Mouse (Mus musculus) CD4-positive, CD25-positive, alpha-beta regulatory T cell, adult 4 months (primary cell): Measurements from ENCODE around the gene Fbxl12. TPM values are rescaled to one million over a fixed set of nuclear protein-coding genes. Genes with fewer than 3 reads are reported as not detected.
"Not testable (repeated sequence)": the region's sequence is repeated elsewhere in the genome, so short reads cannot be mapped to it uniquely, and the experiment has no call there.

Experiments used
- ATAC-seq: one replicate; pipeline ENCODE4 v1.8.0; 2017
- polyA plus RNA-seq, 2 experiments: library from polyadenylated mRNA; unstranded; fragments of 100-300 nt; shearing (Covaris generic); gene quantifications; one replicate each; pipeline ENCODE4 v1.2.1; 2017

The Fbxl12 gene
- polyA plus RNA-seq, result 10 to 100 TPM; 54.4 to 79.2 TPM

DNA sequence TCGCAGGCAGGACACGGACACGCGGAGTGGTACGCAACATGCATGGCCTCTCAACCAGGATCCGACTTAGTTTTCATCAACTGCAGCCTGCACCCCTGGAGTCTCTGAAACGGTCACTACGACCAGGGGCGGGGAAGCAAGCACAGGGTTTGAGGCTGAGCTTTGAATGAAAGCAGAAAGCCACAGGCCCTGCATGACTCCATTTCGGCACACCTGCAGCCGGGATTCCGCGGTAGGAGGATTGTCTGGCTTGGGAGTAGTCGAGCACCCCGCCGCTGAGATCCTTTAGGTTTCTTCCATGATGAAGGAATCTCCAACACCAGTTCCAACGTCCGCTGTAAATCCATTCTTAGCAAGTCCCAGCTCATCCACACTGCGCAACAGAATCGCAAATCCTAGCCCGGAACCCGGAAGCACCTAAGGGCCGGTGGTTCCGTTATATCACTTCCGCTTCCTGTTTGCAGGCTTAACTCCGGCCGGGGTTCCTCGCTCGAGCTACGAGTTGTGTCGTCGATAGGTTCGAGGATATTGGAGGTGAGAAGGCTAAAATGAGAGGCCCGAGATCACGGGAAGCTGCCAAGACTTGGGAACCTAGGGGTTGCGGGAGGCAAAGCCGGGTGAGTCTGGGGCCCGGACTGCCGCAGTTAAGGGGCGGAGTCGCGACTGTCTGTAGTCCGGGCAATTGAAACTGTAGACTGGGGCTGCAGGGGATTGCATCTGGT lies at the start of gene Fbxl12:
Gene Fbxl12 (minus strand): TSS at position 408 of the 722 bp plus-strand sequence.
- peak; percentile 74 for ATAC-seq

DNA sequence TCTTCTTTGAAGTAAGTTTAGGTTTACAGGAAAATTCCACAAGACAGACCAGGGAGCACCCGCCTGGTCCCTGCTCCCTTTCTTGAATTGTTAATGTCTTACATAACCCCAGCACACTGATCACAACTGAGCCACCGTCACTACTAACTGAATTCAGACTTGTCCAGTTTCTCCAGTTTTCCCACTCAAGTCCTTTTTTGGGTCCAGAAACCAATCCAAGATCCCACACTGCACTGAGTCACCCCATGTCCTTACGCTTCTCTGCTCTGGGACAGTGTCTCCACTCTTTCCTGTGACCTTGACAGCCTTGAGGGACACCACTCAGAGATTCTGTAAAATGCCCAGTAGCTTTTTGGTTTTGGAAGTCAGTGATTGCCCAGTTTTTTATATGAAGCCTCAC lies 48.3 kb upstream of the Fbxl12 start:
- no peak for ATAC-seq

DNA sequence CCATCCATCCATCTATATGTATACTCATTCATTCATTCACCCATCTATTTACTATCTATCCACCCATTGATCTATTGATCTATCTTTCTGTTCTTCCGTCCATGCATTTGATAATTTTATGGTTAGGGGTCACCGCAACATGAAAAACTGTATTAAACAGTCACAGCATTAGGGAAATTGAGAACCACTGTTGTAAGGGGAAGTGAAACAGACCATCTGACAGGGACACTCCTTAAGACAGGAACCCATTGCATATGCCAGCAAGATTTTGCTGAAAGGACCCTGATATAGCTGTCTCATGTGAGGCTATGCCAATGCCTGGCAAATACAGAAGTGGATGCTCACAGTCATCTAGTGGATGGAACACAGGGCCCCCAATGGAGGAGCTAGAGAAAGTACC lies 45.9 kb upstream of the Fbxl12 start:
- ATAC-seq, result not testable (repeated sequence)

DNA sequence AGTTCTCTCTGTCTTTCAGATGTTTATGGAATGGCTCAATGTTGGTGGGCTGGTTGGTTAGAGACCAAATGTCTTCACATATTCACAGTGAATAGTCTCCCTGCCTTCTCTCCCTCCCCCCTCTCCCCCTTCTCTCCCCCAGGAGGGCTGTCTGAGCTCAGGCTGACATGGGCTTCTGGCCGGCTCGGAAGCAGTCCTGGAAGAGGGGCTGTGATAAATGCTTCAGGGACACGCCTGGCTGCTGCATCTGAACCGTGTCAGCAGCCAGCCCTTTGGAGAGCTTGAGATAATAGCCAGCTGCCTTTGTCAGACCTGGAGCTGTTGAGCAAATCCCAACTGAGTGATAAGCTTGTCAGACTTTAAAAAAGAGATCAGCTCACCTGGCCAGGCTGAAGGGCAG lies 45.3 kb upstream of the Fbxl12 start:
- no peak for ATAC-seq

DNA sequence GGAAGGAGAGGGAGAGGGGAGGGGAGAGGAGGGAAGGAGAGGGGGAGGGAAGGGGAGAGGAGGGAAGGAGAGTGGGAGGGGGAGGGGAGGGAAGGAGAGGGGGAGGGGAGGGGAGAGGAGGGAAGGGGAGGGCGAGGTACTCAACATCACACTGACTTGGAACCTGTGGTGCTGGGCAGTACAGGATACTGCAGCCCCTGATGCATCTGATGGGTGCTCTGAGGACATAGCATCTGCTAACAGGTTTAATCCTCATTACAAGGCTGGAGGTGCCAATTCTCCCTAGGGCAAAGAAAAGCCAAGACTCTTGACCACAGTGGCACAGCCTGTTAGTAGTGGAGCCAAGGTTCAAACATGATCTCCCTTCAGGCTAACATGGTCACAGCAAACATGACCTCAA lies 44.8 kb upstream of the Fbxl12 start:
- no peak for ATAC-seq

DNA sequence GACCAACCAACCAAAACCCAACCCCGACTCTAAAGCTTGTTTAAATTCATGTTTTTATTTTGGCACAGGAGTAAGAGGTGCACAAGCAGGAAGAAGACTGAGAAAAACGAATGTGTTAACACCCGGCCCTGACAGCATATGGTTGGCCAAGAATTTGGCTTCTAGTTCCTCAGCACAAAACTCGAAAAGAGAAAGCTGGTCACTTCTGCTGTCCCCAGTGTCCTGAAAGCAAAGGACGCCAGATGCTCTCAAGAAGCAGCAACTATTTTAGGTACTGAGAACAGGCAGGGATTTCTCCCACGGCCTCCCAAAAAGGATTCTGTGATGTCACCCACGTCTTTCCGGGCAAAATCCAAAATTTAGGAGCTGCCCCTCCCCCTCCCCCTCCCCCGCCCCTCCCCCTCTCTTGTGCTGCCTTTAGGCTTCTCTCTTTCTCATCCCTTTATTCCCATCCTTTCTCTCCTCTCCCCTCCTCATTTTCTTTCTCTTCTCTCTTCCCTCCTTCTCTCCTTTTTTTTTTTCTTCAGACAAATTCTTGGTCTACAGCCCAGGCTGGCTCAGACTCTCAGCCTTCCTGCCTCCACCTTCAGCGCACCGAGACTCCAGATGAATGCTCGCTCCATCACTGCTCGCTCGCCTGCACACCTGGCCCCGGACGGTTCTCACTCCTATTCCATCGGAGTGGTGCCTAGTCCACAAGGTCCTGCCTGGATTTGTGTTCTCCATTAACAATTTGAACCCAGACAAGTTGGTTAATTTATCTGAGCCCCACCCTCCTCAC lies 40.7 kb upstream of the Fbxl12 start:
- no peak for ATAC-seq

DNA sequence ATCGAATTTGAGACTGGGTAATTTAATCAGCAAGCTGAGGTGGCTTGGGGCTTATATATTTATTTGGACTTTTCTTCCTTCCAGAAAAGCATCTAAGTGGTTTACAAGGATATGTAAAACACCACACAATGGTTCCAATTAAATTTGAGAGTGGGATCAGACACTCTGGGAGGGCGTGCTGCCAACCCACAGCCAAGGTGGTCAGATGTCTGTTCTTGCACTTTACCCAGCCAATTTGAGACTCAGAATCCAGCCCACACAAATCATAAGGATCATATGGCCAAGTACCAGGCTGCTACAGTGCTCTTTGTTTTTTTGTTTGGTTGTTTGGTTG lies 37.8 kb upstream of the Fbxl12 start:
- ATAC-seq, result no peak

DNA sequence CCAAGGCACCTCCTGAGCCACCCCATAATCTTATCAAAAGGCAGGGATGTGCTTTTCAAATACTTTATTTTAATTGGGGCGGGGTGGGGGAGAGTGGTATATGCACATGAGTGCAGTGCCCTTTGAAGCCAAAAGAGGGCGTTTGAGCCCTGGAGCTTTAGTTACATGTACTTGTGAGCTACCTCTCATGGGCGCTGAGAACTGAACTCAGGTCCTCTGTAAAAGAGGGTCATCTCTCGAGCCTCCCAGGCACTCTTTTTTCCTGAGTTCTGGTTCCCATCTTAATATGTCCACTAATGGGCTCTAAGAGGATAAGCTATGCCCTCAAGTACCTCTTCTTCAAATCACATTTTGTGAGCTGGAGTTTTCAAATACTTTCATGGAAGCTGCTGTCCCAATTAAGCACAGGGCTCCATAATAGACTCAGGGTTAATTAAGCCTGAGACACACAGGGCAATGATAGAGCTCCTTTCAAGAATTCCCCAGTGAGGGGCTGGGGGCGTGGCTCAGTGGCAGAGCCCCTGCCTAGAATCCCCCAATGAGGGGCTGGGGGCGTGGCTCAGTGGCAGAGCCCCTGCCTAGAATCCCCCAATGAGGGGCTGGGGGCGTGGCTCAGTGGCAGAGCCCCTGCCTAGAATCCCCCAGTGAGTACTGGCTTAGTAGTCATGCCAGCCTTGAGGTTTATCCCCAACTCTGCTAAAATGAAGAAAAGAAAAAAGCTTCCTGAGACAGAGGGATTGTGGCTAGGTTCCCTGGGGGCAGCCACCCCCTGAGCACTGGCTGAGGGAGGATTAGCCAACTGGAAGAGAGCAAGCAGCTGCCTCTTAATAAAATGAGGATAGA lies 37.2 kb upstream of the Fbxl12 start:
- no peak for ATAC-seq

DNA sequence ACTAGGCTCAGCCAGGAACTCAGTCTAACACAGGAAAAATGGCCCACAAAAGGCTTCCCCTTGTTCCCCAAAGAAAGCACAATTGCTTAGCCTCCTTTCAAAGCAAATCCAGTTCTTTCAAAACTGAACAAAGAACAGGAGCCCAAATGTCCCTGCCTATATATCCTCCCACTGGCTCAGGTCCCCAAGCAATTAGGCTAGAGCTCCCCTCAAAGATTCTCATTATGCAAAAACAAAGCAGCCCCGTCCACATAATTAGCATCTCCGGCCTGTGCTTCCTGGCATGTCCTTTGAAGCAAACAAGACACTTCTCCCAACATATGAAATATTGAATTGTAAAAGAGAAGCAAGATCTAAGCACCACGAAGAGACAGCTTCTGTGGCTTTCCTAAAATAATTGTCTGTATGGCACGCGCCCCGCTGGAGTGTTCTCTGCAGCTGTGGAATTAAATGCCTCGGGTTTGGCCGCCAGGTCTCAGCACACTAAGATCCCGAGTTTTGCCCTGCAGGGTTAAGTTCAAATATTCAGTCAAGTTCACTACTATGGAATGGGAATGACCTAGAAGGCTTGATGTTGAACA lies 35.9 kb upstream of the Fbxl12 start:
- ATAC-seq, result no peak

DNA sequence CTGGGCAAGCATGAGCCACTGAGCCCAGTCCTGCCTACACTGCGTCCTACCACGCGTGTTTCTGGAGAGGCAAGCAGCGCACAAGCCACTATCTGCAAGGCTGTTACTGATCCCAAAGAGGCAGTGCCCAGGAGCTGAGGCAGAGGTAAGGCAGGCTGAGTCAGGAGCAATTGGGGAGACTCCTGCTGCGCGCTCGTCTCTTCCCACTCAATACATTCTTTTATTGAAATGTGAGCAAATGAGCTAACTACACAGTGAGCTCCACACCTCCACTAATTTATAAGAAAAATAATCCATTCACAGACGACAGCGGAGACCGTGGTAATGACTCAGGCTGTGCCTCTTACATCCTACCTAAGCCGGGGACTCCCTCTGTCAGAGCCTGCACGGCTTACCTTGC lies 33.3 kb upstream of the Fbxl12 start:
- no peak for ATAC-seq

DNA sequence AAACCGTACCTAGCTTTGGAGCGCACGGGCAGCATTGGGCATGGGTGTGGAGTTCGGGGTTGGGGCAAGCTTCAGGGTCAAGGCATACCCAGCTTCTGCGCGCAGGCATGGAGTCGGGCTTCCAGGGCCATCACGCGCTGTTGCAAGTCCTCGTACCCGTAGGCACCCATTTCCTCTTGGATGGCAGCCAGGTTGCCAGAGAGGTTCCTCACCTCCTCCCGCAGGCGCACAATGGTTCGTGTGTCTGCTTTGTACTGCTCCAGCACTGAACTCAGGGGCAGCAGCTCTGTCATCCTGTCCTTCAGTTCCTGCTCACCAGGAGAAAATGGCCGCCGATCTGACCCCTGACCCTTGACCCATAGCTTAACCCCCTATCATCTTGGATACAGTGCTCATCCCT lies 27.5 kb upstream of the Fbxl12 start:
- ATAC-seq, result no peak

DNA sequence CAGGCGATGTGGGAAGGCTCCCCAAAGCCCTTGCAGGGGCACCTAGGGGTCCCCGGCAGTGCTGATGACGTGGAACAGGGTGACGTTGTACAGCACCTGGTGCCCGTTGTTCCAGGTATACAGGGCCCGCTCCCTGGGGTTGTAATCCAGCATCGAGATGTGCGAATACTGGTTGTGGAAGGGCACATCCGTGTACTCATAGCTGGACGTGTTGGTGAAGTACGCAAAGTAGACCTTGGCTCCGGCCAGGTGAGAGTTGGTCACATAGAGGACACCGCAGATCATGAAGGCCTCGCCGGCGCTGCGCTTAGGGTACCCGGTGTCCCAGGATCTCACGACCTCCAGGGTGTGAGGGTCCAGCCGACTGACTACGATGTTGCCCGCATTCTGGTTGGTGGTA lies 23.5 kb upstream of the Fbxl12 start:
- ATAC-seq, result no peak

DNA sequence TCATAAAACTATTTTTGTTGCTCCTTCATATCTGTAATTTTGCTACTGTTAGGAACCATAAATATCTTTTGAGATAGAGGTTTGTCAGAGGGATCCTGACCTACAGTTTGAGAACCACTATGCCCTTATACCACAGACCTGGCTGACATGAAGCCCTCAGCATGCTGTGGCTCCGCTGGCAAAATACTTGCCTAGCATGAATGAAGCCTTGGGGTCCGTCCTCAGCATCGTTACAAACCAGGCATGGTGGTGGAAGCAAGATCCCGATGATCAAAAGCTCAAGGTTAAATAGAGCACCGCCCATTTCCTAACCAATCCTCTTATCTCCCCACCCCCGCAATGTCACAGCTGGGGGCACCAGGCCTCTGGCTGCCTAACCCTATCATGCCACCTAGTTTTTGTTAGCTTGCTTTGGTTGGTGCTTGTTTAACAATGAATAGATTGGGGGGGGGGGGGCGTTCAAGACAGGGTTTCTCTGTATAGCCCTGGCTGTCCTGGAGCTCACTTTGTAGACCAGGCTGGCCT lies 22.0 kb upstream of the Fbxl12 start:
- ATAC-seq, result no peak

DNA sequence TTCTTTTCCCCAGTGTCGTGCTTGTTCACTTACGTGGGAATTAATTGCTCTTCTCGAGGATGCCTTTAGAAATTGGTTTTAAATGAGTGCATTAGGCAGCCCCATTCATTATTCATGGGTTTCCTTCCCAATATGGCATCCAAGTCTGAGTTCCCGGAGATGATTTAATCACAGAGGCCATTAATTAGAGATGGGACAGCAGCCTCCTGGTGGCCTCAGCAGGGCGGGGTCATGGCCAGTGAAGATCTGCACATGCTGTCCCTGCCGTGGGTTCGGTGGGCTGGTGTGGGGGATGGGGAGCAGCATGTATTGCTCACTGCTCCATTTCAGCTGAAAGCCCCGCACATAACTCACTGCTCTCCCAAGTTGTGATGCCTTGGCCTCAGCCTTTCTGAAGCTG lies 21.4 kb upstream of the Fbxl12 start:
- no peak for ATAC-seq

DNA sequence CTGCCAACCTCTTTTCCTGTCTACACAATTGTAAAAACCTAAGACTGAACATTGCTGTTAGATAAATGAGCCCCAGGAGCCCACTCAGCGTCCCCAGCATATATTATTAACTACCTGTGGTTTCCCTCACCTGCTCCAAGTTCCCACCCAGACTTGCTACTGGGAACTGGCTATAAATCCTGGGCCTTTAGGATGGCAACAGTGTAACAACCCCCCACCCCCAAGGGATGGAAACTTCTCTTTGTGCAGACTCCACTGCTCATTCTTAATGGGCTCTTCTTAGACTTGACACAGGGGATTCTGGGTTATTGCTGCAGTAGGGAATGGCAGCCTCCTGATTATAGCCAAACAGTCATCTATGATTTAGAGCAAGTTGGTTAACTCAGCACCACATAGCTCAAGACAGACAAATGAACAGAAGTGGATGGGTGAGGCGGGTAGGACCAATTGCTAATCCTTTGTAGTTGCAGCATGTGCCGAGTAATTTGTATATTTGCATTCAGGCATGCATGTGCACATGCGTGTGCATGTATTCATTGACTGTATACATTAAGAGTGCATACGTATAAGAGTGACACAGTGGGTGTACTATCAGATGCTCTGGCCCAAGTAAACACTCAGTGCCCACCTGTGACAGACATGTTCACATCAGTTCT lies 20.5 kb upstream of the Fbxl12 start:
- ATAC-seq, result no peak

DNA sequence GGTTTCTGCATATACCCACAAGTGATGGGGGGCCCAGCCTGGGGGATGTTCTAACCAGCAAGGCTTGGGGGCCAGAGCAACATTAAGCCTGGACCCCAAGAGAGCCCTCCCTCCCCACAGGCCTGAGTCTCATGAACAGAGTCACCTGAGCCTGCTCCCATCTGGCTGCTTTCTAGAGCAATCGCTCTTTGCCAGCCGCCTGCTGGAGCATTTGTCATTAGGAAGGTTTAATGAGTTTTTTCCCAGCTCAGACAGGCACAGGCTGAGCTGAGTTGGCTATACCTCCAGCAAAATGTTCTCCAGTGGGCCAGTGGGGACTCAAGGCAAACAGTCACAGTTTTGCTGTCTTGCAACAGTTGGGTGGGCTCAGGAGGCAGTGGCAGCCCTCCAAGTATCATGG lies 19.8 kb upstream of the Fbxl12 start:
- no peak for ATAC-seq

DNA sequence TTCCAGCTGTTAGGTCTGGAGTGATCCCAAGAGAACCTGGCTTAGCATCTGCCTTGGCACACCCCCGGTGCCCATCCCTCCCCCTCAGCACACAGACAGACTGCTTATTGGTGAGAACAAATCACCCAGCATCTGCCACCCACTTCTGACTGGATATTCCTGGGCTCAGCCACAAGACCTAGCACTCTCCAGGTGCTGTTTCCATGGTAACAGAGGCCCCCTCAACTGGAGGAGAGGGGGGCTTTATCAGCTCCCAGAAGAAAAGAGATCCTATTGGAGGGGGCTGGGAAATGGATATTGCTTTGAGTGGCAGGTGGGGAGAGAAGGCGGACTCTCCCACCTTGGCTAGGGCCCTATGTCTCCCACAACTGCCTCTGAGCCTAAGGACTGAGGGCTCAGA lies 19.4 kb upstream of the Fbxl12 start:
- no peak for ATAC-seq

DNA sequence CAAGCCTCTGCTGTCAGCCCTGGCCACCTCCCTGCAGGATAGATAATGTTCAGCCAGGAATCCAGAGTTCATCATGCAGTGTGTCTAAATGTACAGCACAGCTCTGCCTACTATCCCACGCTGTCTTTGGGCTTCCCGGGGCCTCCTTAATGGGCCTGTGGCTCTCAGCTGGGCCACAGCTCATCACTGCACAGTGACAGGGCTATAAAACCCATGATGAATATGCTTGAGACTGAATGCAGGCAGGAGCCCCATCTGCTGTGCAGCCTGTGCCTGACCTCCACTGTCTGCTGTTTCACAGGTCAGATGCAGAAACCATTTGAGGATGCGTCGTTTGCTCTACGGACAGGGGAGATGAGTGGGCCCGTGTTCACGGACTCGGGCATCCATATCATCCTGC lies 18.3 kb upstream of the Fbxl12 start:
- no peak for ATAC-seq

DNA sequence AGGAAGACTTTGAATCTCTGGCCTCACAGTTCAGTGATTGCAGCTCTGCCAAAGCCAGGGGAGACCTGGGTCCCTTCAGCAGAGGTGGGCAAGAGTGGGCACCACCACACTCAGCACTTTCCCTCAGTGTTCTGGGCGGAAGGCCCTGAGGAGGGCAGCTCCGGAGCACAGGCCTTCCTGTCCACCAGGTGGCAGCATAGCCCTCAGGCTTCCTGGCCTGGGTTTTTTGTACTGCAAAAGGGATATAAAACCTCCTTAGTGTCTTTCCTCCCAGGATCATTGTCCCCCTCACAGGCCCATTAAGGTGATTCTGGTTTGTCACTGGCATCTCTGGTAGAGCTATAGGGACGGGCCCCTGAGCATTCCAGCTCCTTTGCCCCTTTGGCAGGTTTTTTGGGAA lies 17.8 kb upstream of the Fbxl12 start:
- ATAC-seq, result peak; percentile 62

DNA sequence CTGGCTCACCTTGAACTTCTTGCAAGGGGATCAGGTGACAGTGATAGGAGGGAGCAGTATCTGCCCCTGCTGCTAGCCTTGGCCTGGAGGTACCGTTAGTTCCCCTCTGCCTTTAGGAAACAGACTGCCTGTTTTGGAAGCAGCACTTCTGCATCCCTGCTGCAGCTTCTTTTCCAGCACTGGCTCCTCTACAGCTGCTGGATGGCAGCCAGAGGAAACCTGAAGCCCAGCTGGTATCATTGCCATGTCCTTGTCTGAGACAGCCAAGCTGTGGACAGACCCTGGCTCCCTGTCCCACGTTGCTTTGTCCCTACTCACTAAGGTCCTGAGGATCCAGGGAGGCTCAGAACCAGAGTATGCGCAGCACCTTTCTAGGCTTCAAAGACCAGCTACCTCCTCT lies 13.0 kb upstream of the Fbxl12 start:
- no peak for ATAC-seq

DNA sequence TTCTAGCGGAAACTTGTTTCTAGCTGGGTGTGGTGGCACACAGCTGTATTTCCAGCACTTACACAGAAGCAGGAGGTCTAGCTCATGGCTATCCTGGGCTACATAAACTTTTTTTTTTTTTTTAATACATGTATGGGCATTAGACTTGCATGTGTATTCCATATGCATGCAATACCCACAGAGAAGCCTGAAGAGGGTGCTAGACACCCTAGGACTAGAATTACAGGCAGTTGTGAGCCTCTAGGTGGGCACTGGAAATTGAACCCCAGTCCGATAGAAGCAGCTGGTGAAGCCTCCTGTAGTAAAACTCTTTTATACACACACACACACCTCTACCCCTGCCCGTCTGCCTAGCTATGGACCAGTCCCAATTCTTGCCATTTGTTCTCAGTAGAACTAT lies 9.3 kb upstream of the Fbxl12 start:
- no peak for ATAC-seq

DNA sequence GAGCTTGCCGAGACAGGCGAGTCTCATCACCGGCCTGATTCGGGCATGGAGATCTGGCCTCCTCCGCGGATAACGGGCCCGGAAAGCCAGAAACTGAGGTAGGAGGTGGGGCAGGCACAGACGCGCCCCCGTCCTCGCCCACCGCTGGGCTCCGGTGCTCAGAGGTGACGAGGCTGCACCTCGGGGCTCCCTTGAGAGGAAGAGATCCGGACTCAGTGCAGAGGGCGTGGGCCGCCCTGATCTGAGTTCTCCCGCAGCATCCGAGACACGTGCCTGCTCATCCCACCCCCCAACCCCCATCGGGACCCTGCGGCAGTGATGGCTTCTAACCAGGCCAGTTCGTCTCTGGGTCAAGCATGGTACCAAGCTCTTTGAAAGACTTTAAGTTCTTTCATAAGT lies 7.7 kb upstream of the Fbxl12 start:
- ATAC-seq, result no peak
